Mouse (Mus musculus) heart, adult 9 months (tissue): ENCODE measurements around the gene Ftcd.
A peak's percentile ranks its signal among the peaks of the same experiment; 100 is the strongest.

Source experiments
- DNase-seq, 2 experiments: peaks; one replicate each; pipeline ENCODE4 v3.0.0; 2022; ENCODE audit warnings: low spot score in 2 of 2

Ftcd gene

DNA sequence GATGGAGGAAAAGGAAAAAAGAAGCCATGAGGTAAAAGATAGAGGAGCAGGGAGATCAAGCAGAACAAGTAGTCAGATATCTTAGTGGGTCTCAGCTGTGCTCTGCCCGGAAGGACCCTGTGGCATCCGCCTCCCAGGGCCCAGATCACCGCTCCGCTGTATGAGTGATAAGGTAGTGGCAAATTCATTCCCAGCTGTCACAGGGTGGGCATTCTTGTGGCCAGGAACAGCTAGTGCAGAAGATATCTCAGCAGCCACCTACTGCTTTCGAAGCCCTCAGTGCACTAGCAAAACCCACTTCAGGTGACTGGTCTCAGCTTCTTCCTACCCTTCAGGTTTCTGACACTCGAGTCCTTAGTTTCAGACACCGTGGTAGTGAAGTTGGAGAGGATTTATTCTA, 37.0 kb downstream of the Ftcd start:
- no peak for DNase-seq

DNA sequence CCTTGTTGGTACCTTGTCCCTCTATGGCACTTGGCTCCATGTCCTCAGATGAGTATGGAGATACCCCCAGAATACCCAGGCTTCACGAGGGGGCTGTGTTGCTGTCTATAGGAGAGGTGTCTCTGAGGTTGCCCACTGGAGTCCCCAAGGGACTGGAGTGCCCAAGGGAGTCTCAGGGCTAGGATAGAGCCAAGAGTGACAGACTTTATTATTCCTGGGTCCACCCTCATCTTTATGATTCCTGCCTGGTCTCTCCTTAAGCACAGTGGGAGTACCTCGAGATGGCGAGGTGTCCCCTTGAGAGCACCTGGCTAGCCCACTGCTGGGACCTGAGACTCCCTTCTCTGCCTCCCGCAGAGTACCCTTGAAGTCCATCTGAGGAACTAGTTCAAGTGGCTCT, 47.0 kb downstream of the Ftcd start:
- no peak for DNase-seq

GRCm38 (mm10) chr10:76622928-76623680, 47.7 kb downstream of the Ftcd start, which contains the start of gene Col6a2:
TSS of gene Col6a2 (minus strand) at chr10:76623630.
- peak; percentile 89 to 93 for DNase-seq

DNA sequence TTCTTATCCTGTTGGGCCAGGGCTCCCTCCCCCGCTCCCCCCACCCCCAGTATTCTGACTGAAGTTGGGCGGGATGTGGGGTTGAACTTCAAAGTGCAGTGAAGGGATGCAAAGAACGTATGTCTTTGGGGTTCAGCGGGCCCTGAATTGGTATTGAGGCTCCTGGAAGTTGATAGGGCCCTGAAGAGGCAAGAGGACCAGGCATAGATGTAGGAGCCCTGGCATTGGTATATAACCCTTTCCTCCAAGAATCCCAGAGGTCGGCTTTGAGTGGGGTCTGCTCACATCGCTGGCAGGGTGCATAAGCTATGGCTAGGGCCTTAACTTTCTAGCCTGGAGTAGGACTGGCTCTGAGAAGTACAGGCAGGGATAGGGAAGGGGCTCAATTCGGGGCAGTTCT, 48.3 kb downstream of the Ftcd start:
- no peak for DNase-seq

- DNase-seq: no peak
These were observed 49.5 kb downstream of the Ftcd start for GRCm38 (mm10) chr10:76624903-76625302.

DNA sequence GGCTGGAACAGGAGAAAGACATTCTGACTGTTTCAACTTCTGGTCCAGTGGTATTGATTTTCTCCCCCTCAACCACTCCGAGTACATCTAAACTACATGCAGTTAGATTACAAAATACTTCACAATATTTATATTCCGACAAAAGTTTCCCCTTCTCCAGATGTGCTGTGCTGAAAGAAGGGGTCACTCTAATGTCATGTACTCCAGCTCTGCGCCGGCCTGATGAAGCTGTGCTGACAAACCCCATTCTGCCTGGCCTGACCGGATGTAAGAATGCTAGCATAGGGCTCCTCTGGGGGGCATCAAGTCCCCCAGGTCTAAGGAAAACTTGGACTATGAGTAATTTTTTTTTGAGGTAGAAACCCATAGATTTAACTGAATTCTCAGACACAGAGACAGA, 52.3 kb downstream of the Ftcd start:
- no peak for DNase-seq

DNA sequence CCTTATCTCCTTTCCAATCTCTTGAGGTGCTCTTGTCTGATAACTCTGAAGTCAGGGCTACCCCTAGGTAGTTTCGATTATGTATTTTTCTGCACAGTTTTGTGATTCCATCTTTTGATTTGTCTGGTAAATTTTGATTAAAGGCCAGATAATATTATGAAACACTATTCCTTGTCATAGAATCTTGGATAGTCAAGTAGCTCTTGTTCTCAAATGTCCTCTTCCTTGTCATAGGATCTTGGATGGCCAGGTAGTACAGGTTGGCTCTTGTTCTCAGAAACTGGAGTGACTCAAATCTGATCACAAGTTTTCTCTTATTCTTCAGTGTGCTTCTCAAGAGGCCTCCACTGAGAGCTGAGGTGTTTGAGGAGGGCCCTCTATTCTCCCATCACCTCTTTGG, 55.2 kb downstream of the Ftcd start:
- no peak for DNase-seq

DNA sequence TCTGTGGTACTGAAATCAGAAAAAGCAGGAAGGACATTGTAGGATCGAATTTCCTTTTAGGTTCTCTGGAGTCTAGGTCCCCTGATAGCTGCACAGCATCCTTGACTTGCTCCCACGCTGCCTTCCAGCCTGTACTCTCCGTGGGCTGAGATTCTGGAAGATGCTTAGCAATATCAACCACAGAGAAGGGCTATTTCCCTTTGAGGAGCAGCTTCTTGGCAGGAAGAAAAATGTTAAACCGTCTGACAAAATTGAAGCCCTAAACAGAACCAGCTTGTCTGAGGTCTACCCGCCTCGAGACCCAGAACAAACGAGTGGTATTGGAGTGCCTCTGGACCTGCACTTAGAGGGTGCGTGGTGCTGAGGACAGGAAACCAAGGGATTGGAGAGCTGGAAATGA, 57.2 kb downstream of the Ftcd start:
- DNase-seq: no peak

DNA sequence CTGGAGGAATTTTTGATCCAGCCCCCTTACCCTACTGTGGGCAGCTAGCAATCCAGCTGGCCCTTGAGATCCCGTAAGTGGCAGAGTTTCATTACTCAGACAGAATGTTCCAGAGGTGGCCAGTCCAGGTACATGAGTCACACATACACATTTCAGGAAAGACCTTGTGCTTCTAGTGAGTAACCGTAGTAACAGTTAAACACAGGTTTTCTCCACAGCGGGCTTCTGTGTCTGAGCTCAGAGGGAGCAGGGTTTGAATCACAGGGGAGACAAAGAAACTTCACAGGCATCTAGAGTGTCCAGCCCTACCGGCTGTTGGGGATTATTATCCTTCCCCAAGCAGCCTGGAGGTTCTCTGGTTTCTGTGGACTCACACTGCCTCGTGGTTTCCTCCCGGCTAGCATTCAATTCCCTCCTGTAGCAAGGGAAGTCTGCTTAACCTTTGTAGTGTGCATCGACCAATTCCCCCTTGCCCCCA, 58.7 kb downstream of the Ftcd start:
- no peak for DNase-seq

- DNase-seq: no peak
These were observed 59.1 kb downstream of the Ftcd start for GRCm38 (mm10) chr10:76634584-76634983.

DNA sequence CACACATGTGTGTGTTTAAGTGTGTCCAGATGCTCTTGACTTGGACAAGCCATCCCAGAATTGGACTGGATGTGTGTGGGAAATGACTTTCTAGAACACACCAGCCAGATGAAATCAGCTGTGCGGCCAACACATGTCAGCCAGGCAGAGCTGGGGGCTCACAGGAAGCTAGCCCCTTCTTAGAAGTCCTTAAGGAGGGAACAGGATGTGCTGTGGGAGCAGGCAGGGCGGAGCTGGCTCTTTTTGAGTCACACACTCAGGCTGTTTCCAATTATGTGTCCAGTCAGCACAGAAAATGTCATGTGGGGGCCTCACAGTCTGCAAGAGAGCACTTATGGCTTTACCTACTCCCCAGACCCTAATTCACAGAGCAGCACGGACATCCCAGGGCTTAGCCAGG, 60.6 kb downstream of the Ftcd start:
- DNase-seq: peak; percentile 72 to 74

DNA sequence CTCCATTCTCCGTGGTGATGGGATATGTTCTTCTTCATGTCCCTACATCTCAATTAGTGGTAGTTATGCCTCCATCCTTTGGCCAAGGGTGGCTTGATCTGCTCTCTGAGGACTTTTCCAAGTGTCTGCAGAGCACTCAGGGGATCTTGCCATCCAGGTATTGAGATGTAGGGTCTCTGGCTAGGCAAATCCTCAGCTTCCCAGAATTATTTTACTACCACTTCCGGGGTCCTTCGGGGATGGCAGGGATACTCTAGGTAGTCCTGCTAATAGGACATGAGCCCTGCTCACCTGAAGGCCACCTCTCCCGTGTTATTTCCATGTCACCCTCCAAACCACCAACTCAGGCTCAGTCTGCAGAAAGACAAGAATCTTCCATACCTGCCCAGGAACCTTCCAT, 61.2 kb downstream of the Ftcd start:
- DNase-seq: no peak
